Mouse (Mus musculus): ENCODE measurements around the gene Zcchc18.

GRCm38 (mm10) chrX:136978616-136979015 is 14.3 kb upstream of the Zcchc18 start:
- TF ChIP-seq CTCF (IDR thresholded peaks at IDR 0.05; ENCODE audit: low read depth, low read length) (peak; percentile 53), POLR2A (IDR thresholded peaks at IDR 0.05; ENCODE audit: insufficient read depth, low read length) (no peak), EP300 (IDR thresholded peaks at IDR 0.05; ENCODE audit: insufficient read depth, low read depth, low read length) (no peak)

All from ES-Bruce4 (cell line).